Mouse (Mus musculus): ENCODE measurements around the gene Ripply2.
"Not testable (repeated sequence)": the region's sequence is repeated elsewhere in the genome, so short reads cannot be mapped to it uniquely, and the experiment has no call there.

The Ripply2 gene

GRCm38 (mm10) chr9:87015288-87015937, at the start of gene Ripply2:
Gene Ripply2, plus strand, starts transcription at chr9:87015537.
- DNase-seq (ENCODE audit: low spot score) = no peak

GRCm38 (mm10) chr9:86972471-86972870, 42.9 kb upstream of the Ripply2 start:
- not testable (repeated sequence) for DNase-seq (ENCODE audit: low spot score)

DNA sequence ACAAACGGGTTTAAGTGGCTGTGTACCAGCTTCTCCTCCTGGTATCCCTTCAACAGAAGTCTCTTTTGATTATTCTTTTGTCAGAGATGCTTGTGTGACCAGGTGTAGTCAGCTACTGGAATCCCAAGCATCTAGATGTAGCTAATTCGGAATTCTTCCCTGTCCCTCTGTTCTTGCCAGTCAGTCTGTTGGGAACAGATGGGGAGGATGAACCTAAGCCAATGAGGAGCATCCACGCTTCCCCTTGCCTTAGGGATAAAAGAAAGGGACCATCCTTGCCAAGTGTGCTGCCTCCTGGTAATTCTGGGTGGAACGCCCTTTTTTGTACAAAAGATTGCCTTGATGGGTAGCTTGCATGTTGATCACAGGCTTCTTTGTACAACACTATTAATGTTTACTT, 41.8 kb upstream of the Ripply2 start:
- DNase-seq (ENCODE audit: low spot score) = no peak

GRCm38 (mm10) chr9:86976896-86977295, 38.4 kb upstream of the Ripply2 start:
- no peak for DNase-seq (ENCODE audit: low spot score)

- DNase-seq (ENCODE audit: low spot score) = no peak
Measured at GRCm38 (mm10) chr9:86978257-86978907, 37.0 kb upstream of the Ripply2 start.

DNA sequence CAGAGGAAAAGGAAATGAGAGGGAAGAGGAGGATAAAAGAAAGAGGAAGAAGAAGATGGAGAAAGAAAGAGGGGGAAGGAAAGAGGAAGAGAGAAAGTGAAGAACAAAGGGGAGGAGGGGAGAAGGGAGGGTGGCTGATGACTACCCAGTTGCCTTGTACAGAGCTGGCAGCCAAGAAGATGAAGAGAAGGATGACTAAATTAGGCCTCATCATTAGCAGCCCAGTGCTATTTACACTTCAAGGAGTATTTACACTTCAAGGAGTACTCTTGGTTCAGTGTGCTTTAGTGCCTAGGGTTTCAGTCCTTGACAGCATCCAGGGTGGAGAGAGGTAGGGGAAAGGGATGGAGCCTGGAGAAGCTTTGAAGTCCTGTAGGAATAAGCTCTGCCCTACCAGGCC, 35.3 kb upstream of the Ripply2 start:
- no peak for DNase-seq (ENCODE audit: low spot score)

DNA sequence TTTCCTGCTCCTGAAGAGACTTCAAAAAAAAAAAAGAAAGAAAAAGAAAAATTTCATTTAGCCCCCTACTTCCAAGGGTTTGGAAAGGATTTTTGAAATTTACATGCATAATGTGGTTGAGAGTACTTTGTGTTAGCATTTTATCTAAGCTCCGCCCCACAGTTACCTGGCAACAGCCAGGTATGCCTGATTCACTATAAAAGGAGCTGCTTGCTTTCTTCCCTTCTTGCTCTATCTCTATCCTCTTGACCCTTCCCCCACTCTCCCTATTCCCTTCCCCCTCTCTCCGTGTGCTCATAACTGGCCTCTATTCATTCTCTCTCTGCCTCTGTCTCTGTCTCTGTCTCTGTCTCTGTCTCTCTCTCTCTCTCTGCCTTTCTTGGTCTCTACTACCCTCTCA, 34.4 kb upstream of the Ripply2 start:
- no peak for DNase-seq (ENCODE audit: low spot score)

DNA sequence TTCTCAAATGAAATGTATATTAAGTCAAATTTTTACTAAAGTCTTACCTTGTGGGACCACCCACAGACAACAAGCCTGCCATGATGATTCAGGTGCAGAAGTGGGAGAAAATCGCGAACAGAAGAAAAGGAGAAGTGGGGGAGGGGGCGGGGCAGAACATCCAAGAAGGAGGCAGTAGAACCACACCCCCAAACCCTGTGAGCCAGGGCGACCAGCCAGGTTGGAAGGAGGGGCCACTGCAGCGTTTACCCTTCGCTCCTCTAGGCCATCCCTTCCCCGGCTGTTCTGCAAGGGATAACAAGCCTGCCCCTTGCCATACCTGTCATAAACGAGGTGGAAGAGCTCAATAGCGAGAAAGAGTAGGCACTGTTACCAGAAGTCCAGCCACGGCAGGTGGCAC, 33.8 kb upstream of the Ripply2 start:
- DNase-seq (ENCODE audit: low spot score) = no peak

DNA sequence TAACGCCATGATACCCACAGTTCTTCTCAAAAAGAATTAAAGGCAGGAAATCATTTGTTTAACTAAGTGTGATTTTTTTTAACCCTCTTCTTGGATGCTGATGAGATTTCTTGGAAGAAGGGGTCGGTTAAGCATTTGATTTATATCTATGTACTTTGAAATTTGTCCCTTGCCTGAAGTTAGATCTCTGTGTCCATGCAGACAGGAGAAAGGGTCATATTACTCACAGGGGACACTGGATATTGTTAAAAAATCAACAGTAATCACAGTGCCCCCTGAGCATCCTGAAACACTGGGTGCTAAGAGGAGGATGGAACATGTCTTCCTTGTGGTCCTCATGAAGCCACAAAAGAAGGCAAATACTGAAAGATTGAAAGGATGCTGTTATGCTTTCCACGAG, 30.8 kb upstream of the Ripply2 start:
- DNase-seq (ENCODE audit: low spot score) = no peak

- no peak for DNase-seq (ENCODE audit: low spot score)
Measured at GRCm38 (mm10) chr9:86985105-86985504, 30.2 kb upstream of the Ripply2 start.

GRCm38 (mm10) chr9:86986703-86987296, 28.5 kb upstream of the Ripply2 start:
- DNase-seq (ENCODE audit: low spot score) = no peak

DNA sequence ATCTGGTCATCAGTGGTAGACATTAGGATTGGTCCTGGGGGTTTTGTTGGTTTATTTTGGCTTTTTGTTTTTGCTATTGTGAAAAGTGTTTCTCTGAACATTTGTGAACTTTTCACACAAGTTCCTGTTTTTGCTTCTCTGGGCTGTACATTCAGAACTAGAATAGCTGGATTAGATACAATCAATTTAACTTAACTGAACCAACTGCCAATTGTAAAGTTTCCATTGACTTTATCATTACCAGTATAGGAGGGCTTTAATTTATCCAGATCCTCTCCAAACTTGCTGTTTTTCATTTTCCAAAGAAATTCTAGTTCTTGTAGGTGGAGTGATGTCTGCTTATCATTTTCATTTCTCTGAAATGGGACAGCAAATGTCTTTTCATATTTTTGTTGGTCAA, 25.5 kb upstream of the Ripply2 start:
- no peak for DNase-seq (ENCODE audit: low spot score)

GRCm38 (mm10) chr9:86991758-86992157, 23.6 kb upstream of the Ripply2 start:
- DNase-seq (ENCODE audit: low spot score) = no peak

DNA sequence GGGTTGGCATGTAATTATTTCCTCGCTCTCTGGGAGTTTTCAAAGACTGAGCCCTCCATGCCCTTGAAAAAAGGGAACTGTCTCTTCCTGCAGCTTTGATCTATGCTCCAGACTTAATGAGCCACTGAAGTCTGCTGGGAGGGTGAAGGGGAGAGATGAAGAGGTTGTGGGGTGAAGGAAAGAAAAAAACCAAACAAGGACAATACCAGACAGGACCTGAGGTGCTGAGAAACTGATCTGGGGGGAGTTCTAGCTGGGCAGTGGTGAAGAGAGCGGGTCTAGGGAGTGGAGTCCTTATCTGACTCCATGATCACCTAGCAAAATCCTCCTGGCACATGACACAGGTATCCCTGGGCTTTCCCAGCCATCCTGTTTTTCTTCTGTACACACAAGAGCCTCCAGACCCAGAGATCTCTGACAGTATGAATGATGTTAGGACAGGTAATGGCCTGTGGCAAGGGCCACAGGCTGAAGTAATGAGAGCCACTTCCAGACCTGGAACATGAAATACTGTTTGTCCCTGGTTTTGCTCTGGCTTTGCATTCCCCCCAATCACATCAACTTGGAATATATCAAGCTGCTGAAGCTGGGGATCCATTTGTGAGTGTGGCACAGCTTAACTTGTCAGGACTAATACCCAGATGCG, 18.2 kb upstream of the Ripply2 start:
- no peak for DNase-seq (ENCODE audit: low spot score)

DNA sequence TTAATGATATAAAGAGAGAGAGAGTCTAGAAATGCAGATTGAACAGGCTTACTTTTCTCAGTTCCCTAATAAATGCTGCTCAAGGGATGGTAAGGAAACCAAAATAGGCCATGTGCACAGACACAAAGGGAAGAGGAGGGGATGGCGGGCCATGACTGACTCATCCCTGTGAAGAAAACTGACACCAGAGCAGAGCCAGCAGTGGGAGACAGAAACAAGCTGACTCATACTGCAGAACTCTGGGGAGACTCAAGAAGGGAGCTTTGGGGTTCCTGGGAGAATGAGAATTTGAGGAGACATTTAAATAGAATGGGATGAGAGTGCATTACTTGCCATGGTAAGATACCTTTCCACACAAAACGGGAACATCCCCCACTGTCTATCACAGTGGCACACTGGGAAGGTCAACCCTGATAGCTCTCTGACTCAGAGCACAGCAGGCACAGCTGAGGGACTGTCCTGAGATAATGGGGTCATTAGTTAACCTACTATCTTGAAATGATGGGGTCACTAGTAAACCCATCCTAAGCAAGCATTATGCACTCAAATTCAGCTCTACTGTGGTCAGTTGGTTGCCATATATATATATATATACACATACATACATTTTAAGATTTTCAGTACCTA, 15.3 kb upstream of the Ripply2 start:
- DNase-seq (ENCODE audit: low spot score) = no peak

- DNase-seq (ENCODE audit: low spot score) = no peak
Measured at GRCm38 (mm10) chr9:87004701-87005434, 10.5 kb upstream of the Ripply2 start.

- DNase-seq (ENCODE audit: low spot score) = no peak
Measured at GRCm38 (mm10) chr9:87005435-87005779, 9.9 kb upstream of the Ripply2 start.

- no peak for DNase-seq (ENCODE audit: low spot score)
Measured at GRCm38 (mm10) chr9:87008507-87008906, 6.8 kb upstream of the Ripply2 start.

DNA sequence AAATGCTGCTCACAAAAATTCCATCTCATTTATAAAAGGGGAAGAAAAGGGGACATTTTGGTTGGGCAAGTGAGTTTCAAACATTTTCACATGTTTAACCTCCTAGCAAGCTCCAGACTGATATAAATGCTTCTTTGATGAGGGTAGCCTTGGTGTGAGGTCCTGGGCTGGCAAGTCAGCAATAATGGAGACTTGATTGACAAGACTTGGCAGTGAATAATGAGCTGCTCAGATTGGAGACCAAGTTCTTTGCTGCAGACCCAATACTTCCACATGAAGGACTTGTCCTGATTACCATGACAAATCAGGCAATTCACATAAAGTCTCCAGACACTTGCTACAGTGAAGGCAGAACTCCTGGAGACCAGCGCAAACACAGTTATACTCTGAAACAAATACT, 6.4 kb upstream of the Ripply2 start:
- DNase-seq (ENCODE audit: low spot score) = no peak

DNA sequence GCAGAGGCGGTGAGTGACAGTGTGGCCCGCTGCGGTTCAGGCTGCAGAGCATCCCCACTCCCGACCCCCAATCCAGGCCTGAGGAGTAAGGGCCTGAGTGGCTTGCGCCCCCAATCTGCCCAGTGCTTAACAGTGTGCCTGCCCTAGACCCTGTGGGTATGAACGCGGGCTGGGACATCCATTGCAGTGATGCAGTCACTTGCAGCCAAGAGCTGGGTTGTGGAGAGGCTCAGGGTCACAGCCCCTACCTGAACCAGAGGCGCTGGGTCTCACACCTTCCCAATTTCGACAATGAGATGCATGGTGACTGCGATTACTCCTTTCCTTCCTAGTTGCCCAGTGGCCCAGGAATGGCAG, 579 bp downstream of the Ripply2 start:
- DNase-seq (ENCODE audit: low spot score) = no peak

- peak; percentile 92 for DNase-seq (ENCODE audit: low spot score)
Measured at GRCm38 (mm10) chr9:87021778-87022523, 6.6 kb downstream of the Ripply2 start, which contains the start of gene Cyb5r4. Gene Cyb5r4, plus strand, starts transcription at chr9:87022014.
